Mouse (Mus musculus) heart, postnatal 0 days (tissue): ENCODE measurements at regions not wholly inside any gene's neighbourhood (a gene's known extent, or its start where the extent isn't known, plus 50 kb on each side); places are given as distances from the start of the nearest gene placed in this dataset.

Source experiments
- ATAC-seq: fragments of 200-750 bp; cut with Nextera tagmentation; 2 replicates; pipeline ENCODE4 v1.8.0; 2017; ENCODE audit warnings: low read depth, moderate number of reproducible peaks, moderate library complexity; ENCODE audit not compliant: insufficient read depth
- DNase-seq: peaks from one replicate; pipeline ENCODE4 v3.0.0-alpha.2; 2016; ENCODE audit warnings: low spot score
- H3K27ac ChIP-seq: fragments of 300-500 bp; sonication (generic); 2 replicates; pipeline ENCODE4 v1.5.1; 2014; ENCODE audit warnings: low read depth, mild to moderate bottlenecking
- H3K27me3 ChIP-seq: fragments of 300-500 bp; sonication (generic); 2 replicates; pipeline ENCODE4 v1.6.1; 2014; ENCODE audit warnings: low read length, mixed read lengths; ENCODE audit not compliant: control insufficient read depth, insufficient read depth
- H3K36me3 ChIP-seq: fragments of 300-500 bp; sonication (generic); replicated peaks from 2 replicates; pipeline ENCODE4 v1.6.1; 2014; ENCODE audit warnings: low read length, mixed read lengths; ENCODE audit not compliant: control insufficient read depth, insufficient read depth
- H3K4me1 ChIP-seq: fragments of 300-500 bp; sonication (generic); 2 replicates; pipeline ENCODE4 v1.6.1; 2014; ENCODE audit warnings: antibody characterized with exemption; ENCODE audit not compliant: control insufficient read depth, insufficient read depth
- H3K4me2 ChIP-seq: fragments of 300-500 bp; sonication (generic); 2 replicates; pipeline ENCODE4 v1.6.1; 2014; ENCODE audit warnings: low read depth, mild to moderate bottlenecking, low read length, moderate library complexity
- H3K4me3 ChIP-seq: fragments of 300-500 bp; sonication (generic); 2 replicates; pipeline ENCODE4 v1.5.1; 2014; ENCODE audit warnings: low read depth, low read length
- H3K9ac ChIP-seq: fragments of 300-500 bp; sonication (generic); replicated peaks from 2 replicates; pipeline ENCODE4 v1.6.1; 2014; ENCODE audit warnings: low read depth, low read length, mixed read lengths
- H3K9me3 ChIP-seq: fragments of 300-500 bp; sonication (generic); replicated peaks from 2 replicates; pipeline ENCODE4 v1.6.1; 2016; ENCODE audit warnings: low read length; ENCODE audit not compliant: control insufficient read depth
- CTCF ChIP-seq: IDR thresholded peaks from 2 replicates; pipeline ENCODE4 v1.5.1; 2016; ENCODE audit warnings: antibody characterized with exemption, control low read depth, low read depth
- EP300 ChIP-seq: IDR thresholded peaks from 2 replicates; pipeline ENCODE4 v1.6.1; 2016; ENCODE audit warnings: antibody characterized with exemption, low read depth
- WGBS: fragments of 180-500 bp; shearing (Covaris S2); extraction: QIAGEN DNeasy Blood & Tissue Kit; methylation state at CpG from one replicate; pipeline ENCODE4 v1.1.7; 2014; 5-methylcytosine and 5-hydroxymethylcytosine counted together

DNA sequence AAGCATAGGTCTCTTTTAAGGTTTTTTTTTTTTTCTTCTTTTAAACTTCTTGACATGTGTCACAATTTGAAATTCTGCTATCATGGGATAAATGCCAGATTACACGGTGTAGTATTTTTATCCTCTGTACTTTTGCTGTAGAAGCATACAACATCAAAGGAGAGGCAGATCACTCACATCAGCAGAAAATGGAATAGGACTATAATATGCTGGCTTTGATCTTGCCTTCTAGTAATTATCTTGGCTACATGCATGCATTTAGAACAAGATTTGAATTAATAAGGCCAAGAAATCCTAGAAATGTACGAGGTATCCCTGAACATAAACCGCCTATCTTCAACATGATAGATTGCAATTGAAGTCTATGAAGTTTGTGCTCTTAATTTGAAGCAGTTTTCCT, 251.9 kb upstream of the 1700008P02Rik start:
- Histone ChIP-seq H3K36me3 (no peaks in the 10 kb centered on the region), H3K27me3 (no peaks in the 10 kb centered on the region), H3K9me3 (no peaks in the 10 kb centered on the region), H3K4me3 (no peak overlapping the region), H3K27ac (no peak overlapping the region), H3K9ac (no peak overlapping the region), H3K4me2 (no peak overlapping the region), H3K4me1 (no peaks in the 10 kb centered on the region)
- 62% methylated on average over 3 of the region's 3 CpGs for WGBS
- ATAC-seq (no peak), DNase-seq (no peak)
- TF ChIP-seq CTCF (no peak), EP300 (no peak)

DNA sequence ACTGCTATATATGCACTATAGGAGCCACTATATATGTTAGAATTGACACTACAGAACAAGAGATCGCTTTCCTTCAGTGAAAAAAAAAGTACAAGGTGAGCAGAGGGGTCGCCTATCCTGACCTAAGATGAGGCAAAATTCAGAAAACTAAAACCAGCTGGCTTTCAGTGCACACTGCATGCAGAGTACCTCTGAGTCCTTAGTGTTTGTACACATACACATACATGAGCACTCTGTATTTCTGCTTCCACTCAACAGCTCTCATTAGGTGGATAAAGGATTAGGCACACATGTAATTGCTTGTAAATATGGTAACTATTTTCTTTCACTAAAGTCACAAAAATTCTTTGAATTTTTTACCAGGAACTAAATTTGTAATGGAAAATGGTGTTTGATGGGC, 251.5 kb upstream of the 1700008P02Rik start:
- TF ChIP-seq CTCF (no peak), EP300 (no peak)
- no peaks in the 10 kb centered on the region for H3K27me3 ChIP-seq
- no peaks in the 10 kb centered on the region for H3K36me3 ChIP-seq
- no peaks in the 10 kb centered on the region for H3K9me3 ChIP-seq
- ATAC-seq (no peak), DNase-seq (no peak)
- H3K27ac ChIP-seq, result no peak overlapping the region
- no peaks in the 10 kb centered on the region for H3K4me1 ChIP-seq
- no peak overlapping the region for H3K4me3 ChIP-seq
- H3K4me2 ChIP-seq, result no peak overlapping the region
- WGBS, result 52% methylated on average over 2 of the region's 2 CpGs
- H3K9ac ChIP-seq, result no peak overlapping the region

DNA sequence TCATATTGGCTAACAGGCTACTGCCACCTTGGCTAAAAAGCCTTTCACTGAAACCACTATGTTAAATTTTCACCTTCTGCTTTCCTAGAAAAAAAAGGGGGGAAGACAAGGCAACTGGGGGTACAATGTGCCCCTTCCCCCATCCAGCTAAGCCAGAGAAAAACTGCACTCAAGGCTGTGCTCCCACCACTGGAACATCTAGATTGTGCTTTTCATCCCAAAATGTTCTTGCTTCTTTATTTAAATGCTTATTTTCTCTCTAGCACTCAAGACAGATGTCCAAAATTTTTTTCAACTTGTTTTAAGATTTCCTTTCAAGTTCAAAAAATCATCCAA, 245.9 kb upstream of the 1700008P02Rik start:
- no peak overlapping the region for H3K4me3 ChIP-seq
- no peaks in the 10 kb centered on the region for H3K4me1 ChIP-seq
- ATAC-seq, result no peak
- H3K36me3 ChIP-seq, result no peaks in the 10 kb centered on the region
- H3K9me3 ChIP-seq, result no peaks in the 10 kb centered on the region
- TF ChIP-seq CTCF (no peak), EP300 (no peak)
- H3K4me2 ChIP-seq, result no peak overlapping the region
- H3K27ac ChIP-seq, result no peak overlapping the region
- no peak for DNase-seq
- no peaks in the 10 kb centered on the region for H3K27me3 ChIP-seq
- no peak overlapping the region for H3K9ac ChIP-seq

DNA sequence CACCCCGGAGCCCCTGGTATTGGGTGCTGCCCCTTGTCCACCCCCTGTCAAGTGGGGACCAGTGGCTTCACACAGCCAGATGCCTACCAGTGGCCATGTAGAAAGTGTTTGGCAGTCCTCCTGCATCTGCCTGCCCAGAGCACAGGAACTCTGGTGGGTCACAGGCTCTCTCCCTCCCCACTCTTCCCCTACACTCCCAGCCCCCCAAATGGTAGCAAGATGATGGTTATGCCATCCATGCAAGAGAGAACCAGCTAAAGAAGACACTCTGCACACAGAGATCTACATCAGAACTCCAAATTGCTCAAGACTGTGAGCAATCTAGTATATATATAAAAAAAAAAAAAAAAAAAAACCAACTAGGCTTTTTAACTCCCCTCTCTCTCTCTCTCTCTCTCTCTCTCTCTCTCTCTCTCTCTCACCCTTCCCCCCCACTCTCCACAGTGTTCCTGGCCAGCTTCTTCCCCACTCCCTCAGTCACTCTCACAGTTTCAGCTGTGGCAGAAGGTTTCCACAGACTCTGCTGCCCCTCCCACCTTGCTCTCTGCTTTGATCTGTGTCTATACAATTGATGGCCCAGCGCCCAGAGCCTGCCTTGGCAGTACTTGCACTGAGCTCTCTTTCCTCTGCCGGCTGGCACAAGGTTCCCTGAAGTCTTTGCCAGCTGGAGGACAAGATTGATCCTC, 245.4 kb upstream of the 1700008P02Rik start:
- H3K36me3 ChIP-seq, result no peaks in the 10 kb centered on the region
- no peak overlapping the region for H3K27ac ChIP-seq
- DNase-seq (no peak), ATAC-seq (no peak)
- H3K4me1 ChIP-seq, result no peaks in the 10 kb centered on the region
- 58% methylated on average over 3 of the region's 3 CpGs for WGBS
- TF ChIP-seq EP300, result no peak
- no peak for TF ChIP-seq CTCF
- H3K9me3 ChIP-seq, result no peaks in the 10 kb centered on the region
- no peak overlapping the region for H3K9ac ChIP-seq
- no peaks in the 10 kb centered on the region for H3K27me3 ChIP-seq
- H3K4me2 ChIP-seq, result no peak overlapping the region
- H3K4me3 ChIP-seq, result no peak overlapping the region

DNA sequence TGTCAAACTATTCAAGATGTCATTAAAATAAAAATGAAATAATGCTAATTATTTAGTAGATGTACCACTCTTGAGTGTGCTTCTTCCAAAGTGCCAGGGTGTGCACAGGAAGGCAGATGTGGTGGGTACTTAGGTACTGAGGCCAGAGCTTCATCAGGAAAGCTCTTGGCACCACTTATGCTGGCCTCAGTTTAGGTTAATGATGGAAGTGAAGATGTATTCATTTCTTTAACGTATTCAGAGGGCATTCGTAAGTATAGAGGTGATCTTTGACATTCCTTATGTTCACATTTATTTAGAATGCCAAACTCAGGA, 239.6 kb upstream of the 1700008P02Rik start:
- Histone ChIP-seq H3K4me2 (no peak overlapping the region), H3K4me3 (no peak overlapping the region), H3K4me1 (no peaks in the 10 kb centered on the region), H3K36me3 (no peaks in the 10 kb centered on the region), H3K27me3 (no peaks in the 10 kb centered on the region), H3K9me3 (no peaks in the 10 kb centered on the region), H3K9ac (no peak overlapping the region), H3K27ac (no peak overlapping the region)
- WGBS, result 76% methylated on average over 2 of the region's 2 CpGs
- DNase-seq (no peak), ATAC-seq (no peak)
- TF ChIP-seq CTCF (no peak), EP300 (no peak)
